Mouse (Mus musculus) olfactory bulb, adult 2 months (tissue): ENCODE measurements at regions not wholly inside any gene's neighbourhood (a gene's known extent, or its start where the extent isn't known, plus 50 kb on each side); places are given as distances from the start of the nearest gene placed in this dataset.

Experiments
- CTCF ChIP-seq: fragments of 200-500 bp; IDR thresholded peaks from 2 replicates; pipeline ENCODE4 v1.5.1; 2012; ENCODE audit warnings: low read depth, mild to moderate bottlenecking, low read length, moderate library complexity; ENCODE audit not compliant: insufficient read depth
- POLR2A ChIP-seq: fragments of 200-500 bp; IDR thresholded peaks from 2 replicates; pipeline ENCODE4 v1.6.1; 2012; ENCODE audit warnings: mild to moderate bottlenecking, low read depth, low read length, moderate library complexity; ENCODE audit not compliant: insufficient read depth

- TF ChIP-seq CTCF (no peak), POLR2A (no peak)
These were observed 347.2 kb upstream of the Tmpo start for GRCm38 (mm10) chr10:91528305-91528704.
